8 mouse cellular contexts compared by ENCODE assay signal in genomic region chr4:48754466-48755171, GRCm38 (mm10).
DNase-seq lines count a peak whose midpoint lies in the region; ATAC-seq and TF ChIP-seq lines count a peak whose summit lies in the region.
"Had no signal": no experiment of that assay in that cellular context is flagged by ENCODE, and none has a peak within 500 bp of the region (broad histone marks: within the 10 kb centered on the region; RNA-seq: fewer than 3 reads in every experiment).

No protein-coding gene starts in this region.

- no peak overlapping the region for H3K4me2 ChIP-seq in lung, embryonic 15.5 days
- no peak overlapping the region for H3K4me2 ChIP-seq in embryonic facial prominence, embryonic 14.5 days (ENCODE audit: low read depth, low read length)
- H3K4me2 ChIP-seq: liver, embryonic 15.5 days had no signal

- H3K9ac ChIP-seq in lung, embryonic 15.5 days: no peak overlapping the region
- H3K9ac ChIP-seq in embryonic facial prominence, embryonic 14.5 days (ENCODE audit: low read depth, low read length): no peak overlapping the region
- H3K9ac ChIP-seq: liver, embryonic 15.5 days had no signal

- H3K36me3 ChIP-seq in lung, embryonic 15.5 days: no peaks in the 10 kb centered on the region
- H3K36me3 ChIP-seq in embryonic facial prominence, embryonic 14.5 days (ENCODE audit: control insufficient read depth, insufficient read depth, low read length): no peaks in the 10 kb centered on the region
- H3K36me3 ChIP-seq: liver, embryonic 15.5 days had no signal

- H3K27ac ChIP-seq in lung, embryonic 15.5 days: no peak overlapping the region
- peak overlapping the region; percentile 28; the same call in 1 of the 2 replicates for H3K27ac ChIP-seq in embryonic facial prominence, embryonic 14.5 days (replicated peaks; ENCODE audit: low read depth, low read length)
- H3K27ac ChIP-seq: liver, embryonic 15.5 days had no signal

- no peak for TF ChIP-seq CTCF in lung, adult 2 months (IDR thresholded peaks at IDR 0.05; ENCODE audit: insufficient read depth, low read length)

- 33% methylated on average over 13 of the region's 13 CpGs for WGBS in lung, embryonic 15.5 days
- WGBS in lung, adult 2 months: 30% methylated on average over 13 of the region's 13 CpGs
- WGBS in embryonic facial prominence, embryonic 14.5 days: 45% methylated on average over 13 of the region's 13 CpGs

- H3K27me3 ChIP-seq in lung, embryonic 15.5 days: no peaks in the 10 kb centered on the region
- no peaks in the 10 kb centered on the region for H3K27me3 ChIP-seq in embryonic facial prominence, embryonic 14.5 days (replicated peaks; ENCODE audit: control insufficient read depth, insufficient read depth, low read length)
- H3K27me3 ChIP-seq: liver, embryonic 15.5 days had no signal

- peaks cover 3% of the 10 kb centered on the region; the same call in 1 of the 2 replicates for H3K4me1 ChIP-seq in lung, embryonic 15.5 days
- peaks cover 5% of the 10 kb centered on the region; the same call in 1 of the 2 replicates for H3K4me1 ChIP-seq in lung, adult 2 months (ENCODE audit: control insufficient read depth, insufficient read depth, low read length)
- peaks cover 9% of the 10 kb centered on the region; the same call in 1 of the 2 replicates for H3K4me1 ChIP-seq in embryonic facial prominence, embryonic 14.5 days (ENCODE audit: control insufficient read depth, insufficient read depth, low read length)
- H3K4me1 ChIP-seq: liver, embryonic 15.5 days had no signal

- no peak for TF ChIP-seq POLR2A in lung, adult 2 months (IDR thresholded peaks at IDR 0.05; ENCODE audit: borderline replicate concordance, extremely low read depth, low read depth, low read length)

- ATAC-seq in lung, embryonic 15.5 days (ENCODE audit: borderline replicate concordance, extremely low read depth, low FRiP score, low TSS enrichment): 0 out of 2 replicates have a peak, but pooled peaks have one; percentile 49
- ATAC-seq in embryonic facial prominence, embryonic 14.5 days (ENCODE audit: low read depth): peak; percentile 92

- DNase-seq in lung, adult 2 months: no peak
- peak; percentile 92 for DNase-seq in embryonic facial prominence, embryonic 14.5 days (ENCODE audit: low spot score)
- DNase-seq in heart, adult 9 months (ENCODE audit: low spot score in 2 of 2): peak; percentile 56 to 72
- peak; percentile 74 to 81 for DNase-seq in left cerebral cortex, adult 18-20 months (ENCODE audit: low spot score in 2 of 2)
- DNase-seq in right cerebral cortex, postnatal 14 days: peak; percentile 64
- no peak for DNase-seq in urinary bladder, adult 2 months (ENCODE audit: low spot score)

- no peak overlapping the region for H3K4me3 ChIP-seq in lung, embryonic 15.5 days
- no peak overlapping the region for H3K4me3 ChIP-seq in lung, adult 2 months (replicated peaks; ENCODE audit: extremely low read depth, low read depth, low read length)
- no peak overlapping the region for H3K4me3 ChIP-seq in embryonic facial prominence, embryonic 14.5 days (ENCODE audit: low read depth, low read length)
- H3K4me3 ChIP-seq: liver, embryonic 15.5 days had no signal

- H3K9me3 ChIP-seq in lung, embryonic 15.5 days: no peaks in the 10 kb centered on the region
- H3K9me3 ChIP-seq in embryonic facial prominence, embryonic 14.5 days (ENCODE audit: control insufficient read depth, low read length): no peaks in the 10 kb centered on the region
- H3K9me3 ChIP-seq: liver, embryonic 15.5 days had no signal

Comparison
In these comparisons a context has a peak if more than half of its experiments do, and no peak if none do; other contexts are left out.
1. DNase-seq: peak in embryonic facial prominence, embryonic 14.5 days (single experiment), heart, adult 9 months (2 of 2), left cerebral cortex, adult 18-20 months (2 of 2) and right cerebral cortex, postnatal 14 days (single experiment); none in lung, adult 2 months (single experiment) and urinary bladder, adult 2 months (single experiment).